Mouse (Mus musculus) heart, adult 2 months (tissue): ENCODE results near the gene Plekha7. TPM values are rescaled to one million over a fixed set of nuclear protein-coding genes. Genes with fewer than 3 reads are reported as not detected.
A peak's percentile ranks its signal among the peaks of the same experiment; 100 is the strongest.

Experiments used
- DNase-seq, 2 experiments: peaks; one replicate each; pipeline ENCODE4 v3.0.0; 2021
- H3K27ac ChIP-seq: fragments of 200-600 bp; 2 replicates; pipeline ENCODE4 v1.8.1; 2022
- H3K27me3 ChIP-seq: fragments of 200-500 bp; 2 replicates; pipeline ENCODE4 v1.6.1; 2012; ENCODE audit warnings: mild to moderate bottlenecking, low read length, inconsistent platforms, mixed read lengths; ENCODE audit not compliant: control insufficient read depth, insufficient read depth
- H3K36me3 ChIP-seq: fragments of 200-500 bp; 2 replicates; pipeline ENCODE4 v1.6.1; 2012; ENCODE audit warnings: low read length, inconsistent platforms; ENCODE audit not compliant: control insufficient read depth, insufficient read depth
- H3K4me1 ChIP-seq: fragments of 200-500 bp; 2 replicates; pipeline ENCODE4 v1.6.1; 2011; ENCODE audit warnings: low read length; ENCODE audit not compliant: control insufficient read depth, insufficient read depth
- H3K4me3 ChIP-seq: fragments of 200-600 bp; 2 replicates; pipeline ENCODE4 v1.8.1; 2022
- H3K79me2 ChIP-seq: fragments of 200-500 bp; replicated peaks from 2 replicates; pipeline ENCODE4 v1.6.1; 2012; ENCODE audit warnings: mild to moderate bottlenecking, inconsistent platforms, low read length, moderate library complexity, mixed read lengths; ENCODE audit not compliant: control insufficient read depth, insufficient read depth
- H3K9ac ChIP-seq: fragments of 200-500 bp; 2 replicates; pipeline ENCODE4 v1.6.1; 2012; ENCODE audit warnings: low read depth, mild to moderate bottlenecking, control low read depth, inconsistent platforms, low read length, mixed read lengths
- CTCF ChIP-seq: fragments of 200-600 bp; IDR thresholded peaks from 2 replicates; pipeline ENCODE4 v1.8.1; 2022; ENCODE audit warnings: antibody characterized with exemption, mild to moderate bottlenecking, moderate library complexity
- EP300 ChIP-seq: fragments of 200-500 bp; IDR thresholded peaks from 2 replicates; pipeline ENCODE4 v1.6.1; 2011; ENCODE audit warnings: low read depth, low read length, control low read depth; ENCODE audit not compliant: insufficient read depth
- POLR2A ChIP-seq: fragments of 200-500 bp; IDR thresholded peaks from 2 replicates; pipeline ENCODE4 v1.6.1; 2011; ENCODE audit warnings: mild to moderate bottlenecking, low read depth, low read length, control low read depth; ENCODE audit not compliant: insufficient read depth
- WGBS: fragments of 180-500 bp; shearing (Covaris S2); methylation state at CpG from one replicate; pipeline ENCODE4 v1.1.7; 2018; 5-methylcytosine and 5-hydroxymethylcytosine counted together
- intact Hi-C: fragments of 180-260 bp; cut with DNase I; formaldehyde crosslinking; loops from one replicate; pipeline ENCODE4 v1.15.1; 2025
- polyA plus RNA-seq: library from polyadenylated mRNA; depleted of rRNA; stranded (reverse); fragments of >200 nt; gene quantifications from 2 replicates; pipeline ENCODE4 v1.2.3, GENCODE M21; 2012
- total RNA-seq, 2 experiments: library from RNA; stranded (reverse); gene quantifications; 2 replicates each; pipeline ENCODE4 v1.2.3; 2021

The Plekha7 gene
- total and polyA plus RNA-seq, 3 experiments: 4.5 to 13.7 (median 6.3) TPM

- Histone ChIP-seq H3K4me1 (peaks cover 2% of the 10 kb centered on the region), H3K36me3 (peaks cover 17% of the 10 kb centered on the region), H3K4me3 (no peak overlapping the region), H3K27ac (no peak overlapping the region), H3K27me3 (no peaks in the 10 kb centered on the region), H3K79me2 (peaks cover 3% of the 10 kb centered on the region; the same call in 1 of the 2 replicates), H3K9ac (no peak overlapping the region)
- intact Hi-C loops: loop anchor here (5.0 kb wide), 1 partner anchor 111 kb away; the partner anchor contains the start of gene Pik3c2a
- TF ChIP-seq EP300: no peak
- no peak for TF ChIP-seq CTCF
- no peak for TF ChIP-seq POLR2A
- WGBS: 91% methylated on average over 2 of the region's 2 CpGs
- no peak for DNase-seq
Measured at GRCm38 (mm10) chr7:116331246-116331645, 23.1 kb upstream of the Plekha7 start.

- Histone ChIP-seq H3K9ac (no peak overlapping the region), H3K4me1 (peaks cover 2% of the 10 kb centered on the region), H3K4me3 (no peak overlapping the region), H3K79me2 (peaks cover 3% of the 10 kb centered on the region; the same call in 1 of the 2 replicates), H3K27me3 (no peaks in the 10 kb centered on the region), H3K27ac (no peak overlapping the region), H3K36me3 (peaks cover 17% of the 10 kb centered on the region)
- no peak for DNase-seq
- intact Hi-C loops: loop anchor here (5.0 kb wide), 1 partner anchor 112 kb away; the partner anchor contains the start of gene Pik3c2a
- no peak for TF ChIP-seq CTCF
- no peak for TF ChIP-seq POLR2A
- no peak for TF ChIP-seq EP300
- 87% methylated on average over 4 of the region's 4 CpGs for WGBS
Measured at GRCm38 (mm10) chr7:116329858-116330257, 21.7 kb upstream of the Plekha7 start.

GRCm38 (mm10) chr7:116328777-116329176 is 20.6 kb upstream of the Plekha7 start:
- 71% methylated on average over 7 of the region's 7 CpGs for WGBS
- H3K4me3 ChIP-seq: no peak overlapping the region
- TF ChIP-seq POLR2A: no peak
- no peak for TF ChIP-seq CTCF
- TF ChIP-seq EP300: no peak
- H3K27me3 ChIP-seq: no peaks in the 10 kb centered on the region
- peaks cover 17% of the 10 kb centered on the region for H3K36me3 ChIP-seq
- no peak overlapping the region for H3K27ac ChIP-seq
- H3K4me1 ChIP-seq: peaks cover 2% of the 10 kb centered on the region
- H3K9ac ChIP-seq: no peak overlapping the region
- peaks cover 2% of the 10 kb centered on the region; the same call in 1 of the 2 replicates for H3K79me2 ChIP-seq
- intact Hi-C loops: no loop called here
- DNase-seq: no peak

- Histone ChIP-seq H3K79me2 (no peaks in the 10 kb centered on the region), H3K27ac (no peak overlapping the region), H3K9ac (no peak overlapping the region), H3K4me1 (peaks cover 2% of the 10 kb centered on the region), H3K36me3 (peaks cover 14% of the 10 kb centered on the region), H3K4me3 (no peak overlapping the region), H3K27me3 (no peaks in the 10 kb centered on the region)
- TF ChIP-seq POLR2A: no peak
- TF ChIP-seq EP300: no peak
- TF ChIP-seq CTCF: no peak
- intact Hi-C loops: no loop called here
- WGBS: 71% methylated on average over 5 of the region's 5 CpGs
- DNase-seq: no peak
Measured at GRCm38 (mm10) chr7:116327901-116328300, 19.7 kb upstream of the Plekha7 start.

- intact Hi-C loops: loop anchor here (1.0 to 5.0 kb wide), 3 partner anchors 77 to 191 kb away; no protein-coding TSS in a partner anchor
- DNase-seq: peak; percentile 56 to 78
- H3K36me3 ChIP-seq: no peaks in the 10 kb centered on the region
- 30% methylated on average over 10 of the region's 10 CpGs for WGBS
- no peaks in the 10 kb centered on the region for H3K79me2 ChIP-seq
- no peaks in the 10 kb centered on the region for H3K27me3 ChIP-seq
- no peak overlapping the region for H3K4me3 ChIP-seq
- H3K9ac ChIP-seq: peak overlapping the region; percentile 53; the same call in 1 of the 2 replicates
- TF ChIP-seq EP300 (0 out of 2 replicates have a peak, but pooled peaks have one; percentile 23), POLR2A (no peak), CTCF (peak; percentile 91)
- no peak overlapping the region for H3K27ac ChIP-seq
- H3K4me1 ChIP-seq: peaks cover 1% of the 10 kb centered on the region; the same call in 1 of the 2 replicates
Measured at GRCm38 (mm10) chr7:116323331-116323964, 15.3 kb upstream of the Plekha7 start.

GRCm38 (mm10) chr7:116309456-116309855 is 1.3 kb upstream of the Plekha7 start:
- Histone ChIP-seq H3K4me1 (peaks cover 2% of the 10 kb centered on the region), H3K4me3 (no peak overlapping the region), H3K79me2 (no peaks in the 10 kb centered on the region), H3K27ac (no peak overlapping the region), H3K9ac (no peak overlapping the region), H3K27me3 (peaks cover 5% of the 10 kb centered on the region; the same call in 1 of the 2 replicates), H3K36me3 (no peaks in the 10 kb centered on the region)
- no peak for TF ChIP-seq POLR2A
- no peak for TF ChIP-seq EP300
- TF ChIP-seq CTCF: no peak
- 32% methylated on average over 9 of the region's 9 CpGs for whole genome bisulfite sequencing
- intact Hi-C loops: no loop called here
- no peak for DNase-seq
